Mouse (Mus musculus) E14TG2a.4 (cell line): ENCODE measurements around the gene 1700028J19Rik.
"Not testable (repeated sequence)": the region's sequence is repeated elsewhere in the genome, so short reads cannot be mapped to it uniquely, and the experiment has no call there.

ENCODE experiments used
- CTCF ChIP-seq: conservative IDR thresholded peaks from 2 replicates; pipeline ENCODE4 v1.5.1; 2014; ENCODE audit warnings: low read length
- NANOG ChIP-seq: IDR thresholded peaks from 2 replicates; pipeline ENCODE4 v1.6.1; 2014; ENCODE audit warnings: borderline replicate concordance, low read length, mixed read lengths
- POU5F1 ChIP-seq: IDR thresholded peaks from 2 replicates; pipeline ENCODE4 v1.6.1; 2014; ENCODE audit warnings: low read length, borderline replicate concordance

- not testable (repeated sequence) for TF ChIP-seq CTCF, NANOG, POU5F1
Observed at GRCm38 (mm10) chr7:44186516-44186915, 60.0 kb downstream of the 1700028J19Rik start.
